Mouse (Mus musculus) MEL (cell line): ENCODE data around the gene Zmiz1. TPM values are rescaled to one million over a fixed set of nuclear protein-coding genes. Genes with fewer than 3 reads are reported as not detected.
A peak's percentile ranks its signal among the peaks of the same experiment; 100 is the strongest.

ENCODE experiments used
- DNase-seq: peaks from one replicate; pipeline ENCODE4 v3.0.0; 2011; ENCODE audit warnings: low read depth, low spot score
- H3K27ac ChIP-seq: 2 replicates; pipeline ENCODE4 v1.5.1; 2012; ENCODE audit warnings: low read depth, mild to moderate bottlenecking, control low read depth, low read length, moderate library complexity; ENCODE audit not compliant: control insufficient read depth
- H3K27me3 ChIP-seq, 2 experiments: fragments of 150-350 bp in 1 of 2; sonication (generic) in 1 of 2; 2 replicates each; pipeline ENCODE4 v1.6.1; 2012; ENCODE audit warnings: low read length in 2 of 2, mild to moderate bottlenecking in 2 of 2, improper control_type of control experiment in 1 of 2, moderate library complexity in 1 of 2; ENCODE audit not compliant: insufficient read depth in 2 of 2, control insufficient read depth in 1 of 2
- H3K36me3 ChIP-seq, 2 experiments: 2 replicates each; pipeline ENCODE4 v1.6.1; 2012 to 2014; ENCODE audit warnings: low read length in 2 of 2, improper control_type of control experiment in 1 of 2, inconsistent platforms in 1 of 2, mild to moderate bottlenecking in 1 of 2; ENCODE audit not compliant: insufficient read depth in 2 of 2, control insufficient read depth in 1 of 2
- H3K4me1 ChIP-seq, 2 experiments: fragments of 150-350 bp in 1 of 2; sonication (generic) in 1 of 2; 2 replicates each; pipeline ENCODE4 v1.6.1; 2012; ENCODE audit warnings: low read length in 2 of 2, improper control_type of control experiment in 1 of 2, mild to moderate bottlenecking in 1 of 2; ENCODE audit not compliant: insufficient read depth in 2 of 2, control insufficient read depth in 1 of 2
- H3K4me3 ChIP-seq, 2 experiments: fragments of 150-350 bp in 1 of 2; sonication (generic) in 1 of 2; 2 replicates each; pipeline ENCODE4 v1.5.1; 2012; ENCODE audit warnings: low read depth in 2 of 2, low read length in 2 of 2, mild to moderate bottlenecking in 2 of 2, moderate library complexity in 2 of 2, control low read depth in 1 of 2, improper control_type of control experiment in 1 of 2; ENCODE audit not compliant: control insufficient read depth in 1 of 2, insufficient read depth in 1 of 2
- H3K79me2 ChIP-seq: 2 replicates; pipeline ENCODE4 v1.6.1; 2012; ENCODE audit warnings: mild to moderate bottlenecking, low read length, moderate library complexity; ENCODE audit not compliant: control insufficient read depth, poor library complexity, insufficient read depth
- H3K9ac ChIP-seq: 2 replicates; pipeline ENCODE4 v1.6.1; 2012; ENCODE audit warnings: low read depth, mild to moderate bottlenecking, control low read depth, low read length, moderate library complexity; ENCODE audit not compliant: control insufficient read depth, poor library complexity, severe bottlenecking
- H3K9me3 ChIP-seq: fragments of 150-350 bp; sonication (generic); replicated peaks from 2 replicates; pipeline ENCODE4 v1.6.1; 2012; ENCODE audit warnings: mild to moderate bottlenecking, low read length, improper control_type of control experiment, moderate library complexity; ENCODE audit not compliant: insufficient read depth
- E2F4 ChIP-seq: IDR thresholded peaks from 2 replicates; pipeline ENCODE4 v1.6.1; 2011; ENCODE audit warnings: low read depth, low read length, improper control_type of control experiment, borderline replicate concordance
- ELF1 ChIP-seq: IDR thresholded peaks from 2 replicates; pipeline ENCODE4 v1.6.1; 2014; ENCODE audit warnings: low read depth, mild to moderate bottlenecking, inconsistent platforms, low read length, improper control_type of control experiment, moderate library complexity
- EP300 ChIP-seq, 2 experiments: IDR thresholded peaks; 2 replicates each; pipeline ENCODE4 v1.6.1; 2011; ENCODE audit warnings: improper control_type of control experiment in 2 of 2, low read length in 2 of 2, low read depth in 1 of 2, mild to moderate bottlenecking in 1 of 2
- GABPA ChIP-seq: IDR thresholded peaks from 2 replicates; pipeline ENCODE4 v1.6.1; 2012; ENCODE audit warnings: low read depth, mild to moderate bottlenecking, inconsistent platforms, low read length, improper control_type of control experiment, moderate library complexity
- GATA1 ChIP-seq: IDR thresholded peaks from 2 replicates; pipeline ENCODE4 v1.6.1; 2011; ENCODE audit warnings: low read depth, low read length, improper control_type of control experiment
- MAX ChIP-seq: IDR thresholded peaks from 2 replicates; pipeline ENCODE4 v1.6.1; 2011; ENCODE audit warnings: low read length, improper control_type of control experiment
- POLR2A ChIP-seq, 2 experiments: IDR thresholded peaks; 2 replicates each; pipeline ENCODE4 v1.6.1; 2011 to 2012; ENCODE audit warnings: low read length in 2 of 2, mild to moderate bottlenecking in 2 of 2, control low read depth in 1 of 2, improper control_type of control experiment in 1 of 2, low read depth in 1 of 2, moderate library complexity in 1 of 2; ENCODE audit not compliant: control insufficient read depth in 1 of 2, insufficient read depth in 1 of 2, poor library complexity in 1 of 2
- RAD21 ChIP-seq: IDR thresholded peaks from 2 replicates; pipeline ENCODE4 v1.6.1; 2011; ENCODE audit warnings: mild to moderate bottlenecking, low read depth, low read length, improper control_type of control experiment
- SIN3A ChIP-seq: IDR thresholded peaks from 2 replicates; pipeline ENCODE4 v1.6.1; 2012; ENCODE audit warnings: low read length, improper control_type of control experiment, inconsistent platforms
- TAL1 ChIP-seq: IDR thresholded peaks from 2 replicates; pipeline ENCODE4 v1.6.1; 2012; ENCODE audit warnings: mild to moderate bottlenecking, inconsistent platforms, low read length, moderate library complexity, mixed read lengths
- TBP ChIP-seq: IDR thresholded peaks from 2 replicates; pipeline ENCODE4 v1.8.0; 2011; ENCODE audit warnings: low read depth, low read length, improper control_type of control experiment
- TCF12 ChIP-seq: IDR thresholded peaks from 2 replicates; pipeline ENCODE4 v1.6.1; 2014; ENCODE audit warnings: low read depth, mild to moderate bottlenecking, inconsistent platforms, low read length, improper control_type of control experiment, moderate library complexity
- USF1 ChIP-seq: IDR thresholded peaks from 2 replicates; pipeline ENCODE4 v1.6.1; 2014; ENCODE audit warnings: low read depth, mild to moderate bottlenecking, inconsistent platforms, low read length, improper control_type of control experiment, moderate library complexity
- USF2 ChIP-seq, 2 experiments: IDR thresholded peaks; 2 replicates each; pipeline ENCODE4 v1.6.1; 2011 to 2012; ENCODE audit warnings: improper control_type of control experiment in 2 of 2, low read length in 2 of 2, borderline replicate concordance in 1 of 2, inconsistent platforms in 1 of 2, low read depth in 1 of 2, mild to moderate bottlenecking in 1 of 2; ENCODE audit not compliant: insufficient read depth in 1 of 2
- ZC3H11A ChIP-seq: IDR thresholded peaks from 2 replicates; pipeline ENCODE4 v1.6.1; 2012; ENCODE audit warnings: low read depth, mild to moderate bottlenecking, inconsistent platforms, low read length, improper control_type of control experiment
- ZMIZ1 ChIP-seq: IDR thresholded peaks from 2 replicates; pipeline ENCODE4 v1.6.1; 2012; ENCODE audit warnings: low read depth, mild to moderate bottlenecking, inconsistent platforms, low read length, improper control_type of control experiment, moderate library complexity
- polyA plus RNA-seq, 2 experiments: library from polyadenylated mRNA; stranded (reverse) in 1 of 2; unstranded in 1 of 2; fragments of >175 nt in 1 of 2; fragments of >200 nt in 1 of 2; gene quantifications; 2 replicates each; pipeline versions ENCODE4 v1.2.1 to v1.2.4; 2012; ENCODE audit warnings: low replicate concordance in 2 of 2, low read depth in 1 of 2; ENCODE audit not compliant: insufficient read length in 2 of 2, insufficient read depth in 1 of 2, missing spikeins in 1 of 2
- total RNA-seq: library from RNA; depleted of rRNA; stranded (reverse); fragments of 300-350 nt; gene quantifications from 2 replicates; pipeline ENCODE4 v1.2.3, GENCODE M21; 2012

Zmiz1 gene
- total and polyA plus RNA-seq, 3 experiments = 2.7 to 19.9 TPM; not detected in 1

DNA sequence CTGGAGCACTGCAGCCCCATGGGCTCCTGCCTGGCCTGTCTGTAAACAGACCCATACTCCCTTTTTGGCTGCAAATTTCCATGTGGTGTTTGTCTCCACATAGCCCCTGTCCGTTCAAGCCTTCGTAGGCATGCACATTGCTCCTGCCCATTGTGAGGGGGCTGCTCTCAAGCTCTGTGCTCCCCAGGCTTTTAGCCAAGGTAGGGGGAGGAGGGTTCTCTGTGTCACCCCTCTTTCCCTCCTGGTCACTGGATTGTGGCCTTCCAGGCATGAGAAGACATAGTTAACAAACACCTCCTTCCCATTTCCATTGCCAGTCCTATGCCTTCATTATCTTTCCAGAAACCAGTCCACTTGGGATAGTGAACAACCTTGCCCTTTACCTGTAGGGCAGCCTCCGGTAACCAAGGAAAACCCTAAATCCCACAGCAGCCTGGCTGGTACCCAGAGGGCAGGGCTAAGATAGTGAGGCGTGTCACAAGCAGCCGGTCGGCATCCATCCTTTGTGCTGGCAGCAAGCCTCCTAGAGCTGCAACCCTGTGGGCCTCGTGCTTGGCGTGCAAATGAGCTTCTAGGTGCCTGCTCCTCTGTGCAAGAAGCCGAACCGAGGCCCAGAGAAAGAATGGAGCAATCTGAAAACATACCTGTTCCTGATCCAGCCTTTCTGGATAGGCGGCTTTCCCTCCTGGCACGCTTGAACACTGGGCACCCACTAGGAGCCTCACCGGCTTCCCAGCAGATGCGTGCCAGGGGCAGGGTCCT, 174.7 kb downstream of the Zmiz1 start:
- no peaks in the 10 kb centered on the region for H3K9me3 ChIP-seq
- DNase-seq = peak; percentile 6
- no peaks in the 10 kb centered on the region for H3K27me3 ChIP-seq
- H3K4me1 ChIP-seq = peaks cover 0 to 11% of the 10 kb centered on the region in 2 experiments; a peak in 2 of 4 replicates
- H3K79me2 ChIP-seq = no peaks in the 10 kb centered on the region
- peaks cover 0 to 8% of the 10 kb centered on the region in 2 experiments; a peak in 2 of 4 replicates for H3K36me3 ChIP-seq
- TF ChIP-seq ZMIZ1 (no peak), MAX (no peak), TBP (no peak), ZC3H11A (no peak), GABPA (no peak), USF2 (IDR thresholded peaks at IDR 0.05; ENCODE audit: borderline replicate concordance in 1 of 2, insufficient read depth in 1 of 2, low read depth in 1 of 2, low read length in 2 of 2) (no peak), RAD21 (no peak)
- no peak overlapping the region for H3K27ac ChIP-seq
- no peak overlapping the region for H3K9ac ChIP-seq
- no peak overlapping the region for H3K4me3 ChIP-seq

- no peaks in the 10 kb centered on the region for H3K79me2 ChIP-seq
- DNase-seq = peak; percentile 84
- H3K4me1 ChIP-seq = peaks cover 0 to 11% of the 10 kb centered on the region in 2 experiments; a peak in 2 of 4 replicates
- H3K9me3 ChIP-seq = no peaks in the 10 kb centered on the region
- H3K4me3 ChIP-seq = no peak overlapping the region
- H3K9ac ChIP-seq = no peak overlapping the region
- H3K36me3 ChIP-seq = peaks cover 0 to 8% of the 10 kb centered on the region in 2 experiments; a peak in 2 of 4 replicates
- TF ChIP-seq EP300 (IDR thresholded peaks at IDR 0.05; ENCODE audit: low read depth in 1 of 2, low read length in 2 of 2) = peak; percentile 56 to 66; a peak in 3 of 4 replicates
- TF ChIP-seq TBP = peak; percentile 59; the same call in 1 of the 2 replicates
- TF ChIP-seq ELF1 = peak; percentile 14; the same call in 1 of the 2 replicates
- no peak for TF ChIP-seq POLR2A (IDR thresholded peaks at IDR 0.05; ENCODE audit: control insufficient read depth in 1 of 2, insufficient read depth in 1 of 2, low read depth in 1 of 2, low read length in 2 of 2, poor library complexity in 1 of 2)
- TF ChIP-seq SIN3A = no peak
- TF ChIP-seq TAL1 = peak; percentile 80
- no peak for TF ChIP-seq USF1
- no peak for TF ChIP-seq E2F4
- peak; percentile 76 for TF ChIP-seq GATA1
- TF ChIP-seq TCF12 = peak; percentile 67
- H3K27ac ChIP-seq = no peak overlapping the region
- H3K27me3 ChIP-seq = no peaks in the 10 kb centered on the region
Measured at GRCm38 (mm10) chr14:25634328-25634727, 175.3 kb downstream of the Zmiz1 start.
